Mouse (Mus musculus): ENCODE results near the gene Scube2.

GRCm38 (mm10) chr7:109825293-109825692 lies 40.2 kb downstream of the Scube2 start:
- no peak for TF ChIP-seq CTCF (IDR thresholded peaks at IDR 0.05; ENCODE audit: low read depth)
- TF ChIP-seq EP300 (optimal IDR thresholded peaks at IDR 0.05) = no peak
